Mouse (Mus musculus) gastrocnemius, postnatal 36 days (tissue): ENCODE results near the gene Soat2. TPM values are rescaled to one million over a fixed set of nuclear protein-coding genes. Genes with fewer than 3 reads are reported as not detected.
"Not testable (repeated sequence)": the region's sequence is repeated elsewhere in the genome, so short reads cannot be mapped to it uniquely, and the experiment has no call there.

ENCODE experiments used
- DNase-seq, 2 experiments: peaks; one replicate each; pipeline ENCODE4 v3.0.0; 2022
- intact Hi-C: fragments of 180-260 bp; cut with DNase I; formaldehyde crosslinking; loops from one replicate; pipeline ENCODE4 v1.15.1; 2025
- total RNA-seq, 2 experiments: library from RNA; stranded (reverse); gene quantifications; 2 replicates each; pipeline ENCODE4 v1.2.3; 2021

Gene Soat2
- total RNA-seq, 2 experiments from 2014 or later = 0.15 TPM; not detected in 1

- intact Hi-C loops = loop anchor here (1.0 kb wide), 1 partner anchor 25 kb away; no protein-coding TSS in a partner anchor
- DNase-seq = no peak
These were observed 5.6 kb upstream of the Soat2 start for GRCm38 (mm10) chr15:102144726-102145125.

- intact Hi-C loops = loop anchor here (1.0 kb wide), 1 partner anchor 26 kb away; no protein-coding TSS in a partner anchor
- peak in 1 of 2 experiments; percentile 64 for DNase-seq
These were observed 5.0 kb upstream of the Soat2 start for GRCm38 (mm10) chr15:102145330-102145729.

- intact Hi-C loops = no loop called here
These were observed 4.2 kb upstream of the Soat2 start for GRCm38 (mm10) chr15:102146089-102146488.

GRCm38 (mm10) chr15:102146882-102147281, 3.4 kb upstream of the Soat2 start:
- no peak for DNase-seq
- intact Hi-C loops = no loop called here

More at GRCm38 (mm10) chr15:102146089-102146488, 4.2 kb upstream of the Soat2 start:
- DNase-seq = no peak

- intact Hi-C loops = no loop called here
These were observed 2.5 kb upstream of the Soat2 start for GRCm38 (mm10) chr15:102147674-102148402.

GRCm38 (mm10) chr15:102149561-102149960, 765 bp upstream of the Soat2 start:
- no peak for DNase-seq
- intact Hi-C loops = no loop called here

More at GRCm38 (mm10) chr15:102147674-102148402, 2.5 kb upstream of the Soat2 start:
- no peak for DNase-seq

GRCm38 (mm10) chr15:102152646-102153045, 2.3 kb downstream of the Soat2 start:
- intact Hi-C loops = no loop called here
- DNase-seq = no peak

- intact Hi-C loops, DNase-seq: not testable (repeated sequence)
These were observed 4.7 kb downstream of the Soat2 start for GRCm38 (mm10) chr15:102155006-102155405.

GRCm38 (mm10) chr15:102156836-102157235, 6.5 kb downstream of the Soat2 start:
- intact Hi-C loops = no loop called here
- no peak for DNase-seq

- intact Hi-C loops = no loop called here
These were observed 10.2 kb downstream of the Soat2 start for GRCm38 (mm10) chr15:102160415-102161060.

GRCm38 (mm10) chr15:102163900-102164693, 13.8 kb downstream of the Soat2 start:
- DNase-seq = no peak
- intact Hi-C loops = no loop called here

More at GRCm38 (mm10) chr15:102160415-102161060, 10.2 kb downstream of the Soat2 start:
- no peak for DNase-seq

- intact Hi-C loops = no loop called here
- DNase-seq = no peak
These were observed 15.3 kb downstream of the Soat2 start for GRCm38 (mm10) chr15:102165468-102166100.

GRCm38 (mm10) chr15:102167620-102168021, 17.3 kb downstream of the Soat2 start:
- intact Hi-C loops = no loop called here

GRCm38 (mm10) chr15:102169064-102169463, 18.7 kb downstream of the Soat2 start:
- intact Hi-C loops = no loop called here
- no peak for DNase-seq

More at GRCm38 (mm10) chr15:102167620-102168021, 17.3 kb downstream of the Soat2 start:
- DNase-seq = no peak

- intact Hi-C loops = no loop called here
- no peak for DNase-seq
These were observed 23.3 kb downstream of the Soat2 start for GRCm38 (mm10) chr15:102173581-102173980.

- intact Hi-C loops = no loop called here
- DNase-seq = no peak
These were observed 25.5 kb downstream of the Soat2 start for GRCm38 (mm10) chr15:102175736-102176319.

GRCm38 (mm10) chr15:102176571-102177316, 26.4 kb downstream of the Soat2 start:
- DNase-seq = no peak
- intact Hi-C loops = no loop called here

- intact Hi-C loops = no loop called here
- no peak for DNase-seq
These were observed 27.1 kb downstream of the Soat2 start for GRCm38 (mm10) chr15:102177417-102177816.

GRCm38 (mm10) chr15:102178279-102178678, 28.0 kb downstream of the Soat2 start:
- DNase-seq = peak; percentile 73 to 74
- intact Hi-C loops = loop anchor here (1.0 kb wide), 1 partner anchor 46 kb away; no protein-coding TSS in a partner anchor
